Mouse (Mus musculus) cerebellum, adult 9-11 months (tissue): ENCODE measurements around the gene Shisa5.
A peak's percentile ranks its signal among the peaks of the same experiment; 100 is the strongest.

ENCODE experiments used
- DNase-seq: peaks from one replicate; pipeline ENCODE4 v3.0.0; 2022

Shisa5 gene

DNA sequence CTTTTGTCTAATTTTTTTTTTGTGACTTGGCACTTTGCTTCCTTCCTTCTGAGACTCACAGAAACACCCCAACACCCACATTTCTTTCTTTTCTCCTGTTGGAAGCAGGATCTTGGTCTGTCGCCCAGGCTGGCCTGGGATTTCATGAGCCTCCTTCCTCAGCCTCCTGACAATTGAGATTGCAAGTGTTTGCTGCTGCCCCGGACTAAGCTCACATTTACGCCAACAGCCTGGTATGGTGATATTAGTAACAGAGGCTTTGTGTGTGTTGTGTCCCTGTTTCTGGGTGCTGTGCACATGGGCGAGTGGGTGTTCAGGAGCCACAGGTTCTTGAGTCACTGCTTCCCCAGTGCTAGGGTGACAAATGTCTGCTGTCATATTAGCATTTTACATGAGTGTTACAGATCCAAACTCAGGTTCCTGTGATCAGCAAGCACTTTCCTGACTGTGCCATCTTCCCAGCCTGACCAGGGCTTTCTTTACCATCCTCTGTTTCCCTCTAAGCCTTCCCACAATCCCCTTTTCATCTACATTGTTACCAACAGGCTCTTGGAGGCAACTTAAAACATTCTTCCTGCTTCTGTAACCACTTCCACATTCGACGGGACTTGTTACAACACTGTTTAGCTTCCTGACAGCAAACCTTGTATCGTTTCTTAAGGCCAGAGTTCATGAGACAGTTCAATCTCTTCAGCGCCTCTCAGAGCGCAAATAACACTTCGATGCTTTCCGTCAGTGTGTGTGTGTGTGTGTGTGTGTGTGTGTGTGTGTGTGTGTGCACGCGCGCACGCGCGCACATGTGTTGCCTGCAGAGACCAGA, 15.3 kb upstream of the Shisa5 start:
- no peak for DNase-seq

DNA sequence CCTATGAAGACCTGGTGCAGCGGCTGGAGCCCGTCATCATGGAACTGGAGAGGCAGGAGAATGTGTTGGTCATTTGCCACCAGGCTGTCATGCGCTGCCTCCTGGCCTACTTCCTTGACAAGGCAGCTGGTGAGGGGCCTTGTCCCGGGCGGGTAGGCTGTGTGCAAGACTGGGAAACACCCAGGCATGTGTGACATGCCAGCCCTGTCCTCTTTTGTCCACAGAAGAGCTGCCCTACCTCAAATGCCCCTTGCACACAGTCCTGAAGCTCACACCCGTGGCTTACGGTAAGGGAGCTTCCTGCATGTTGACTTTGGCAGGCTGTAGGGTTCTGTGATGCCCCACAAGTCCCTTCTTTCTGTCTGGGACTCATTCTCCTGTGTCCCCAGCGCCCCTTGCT, 10.8 kb upstream of the Shisa5 start:
- DNase-seq = no peak

DNA sequence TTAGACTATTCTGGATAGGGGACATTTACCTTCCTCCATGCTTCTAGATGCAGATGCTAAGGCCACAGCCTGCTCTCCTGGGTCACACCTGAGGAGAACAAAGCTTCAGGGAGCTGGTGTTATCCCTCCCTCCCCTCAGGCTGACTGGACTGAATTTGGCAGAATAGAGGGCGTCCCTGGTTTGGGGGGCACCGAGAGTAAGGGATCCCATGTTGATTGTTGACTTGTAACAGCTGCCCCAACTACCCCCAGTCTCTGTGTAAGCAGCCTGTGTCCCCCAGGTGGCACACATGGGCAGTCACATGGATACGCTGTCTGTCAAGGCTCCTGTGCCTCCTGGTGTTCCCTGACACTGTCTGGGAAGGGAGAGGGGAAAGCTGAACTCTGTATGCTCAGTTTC, 9.9 kb upstream of the Shisa5 start:
- DNase-seq = no peak

DNA sequence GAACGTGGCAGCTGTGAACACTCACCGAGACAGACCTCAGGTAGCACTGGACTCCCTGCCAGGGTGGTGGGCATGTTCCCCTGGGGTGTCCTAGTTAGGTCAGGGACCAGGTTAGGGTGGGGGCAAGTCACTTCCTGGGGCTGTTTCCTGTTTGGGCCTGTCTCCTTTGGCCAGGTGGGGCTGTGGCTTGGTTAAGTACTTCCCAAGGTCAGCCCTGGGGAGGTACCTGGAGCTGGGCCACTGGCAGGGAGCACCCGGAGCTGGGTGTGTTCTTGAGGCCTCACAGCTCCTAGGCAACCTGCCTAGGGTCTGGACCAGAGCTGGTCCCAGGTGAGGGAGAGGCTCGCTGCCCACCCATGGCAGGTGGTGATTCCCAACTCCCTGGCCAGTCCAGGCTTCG, 9.4 kb upstream of the Shisa5 start:
- DNase-seq = no peak

DNA sequence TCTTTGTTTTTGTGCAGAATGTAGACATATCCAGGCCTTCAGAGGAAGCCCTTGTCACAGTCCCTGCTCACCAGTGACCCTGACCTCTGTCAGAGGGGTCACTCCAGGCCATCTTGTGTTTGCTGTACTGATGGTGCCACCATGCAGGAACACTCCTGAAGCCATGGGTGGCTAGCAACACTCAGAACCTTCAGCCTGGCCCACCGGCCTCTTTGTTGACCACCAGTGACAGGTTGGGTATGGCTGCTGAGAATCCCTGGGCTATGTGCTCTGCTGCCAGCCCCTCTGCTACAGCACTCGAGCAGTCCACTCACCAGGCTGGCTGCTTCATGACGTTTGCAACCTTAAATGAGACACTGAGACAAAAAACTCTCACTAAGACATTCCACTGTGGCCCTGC, 8.1 kb upstream of the Shisa5 start:
- no peak for DNase-seq

DNA sequence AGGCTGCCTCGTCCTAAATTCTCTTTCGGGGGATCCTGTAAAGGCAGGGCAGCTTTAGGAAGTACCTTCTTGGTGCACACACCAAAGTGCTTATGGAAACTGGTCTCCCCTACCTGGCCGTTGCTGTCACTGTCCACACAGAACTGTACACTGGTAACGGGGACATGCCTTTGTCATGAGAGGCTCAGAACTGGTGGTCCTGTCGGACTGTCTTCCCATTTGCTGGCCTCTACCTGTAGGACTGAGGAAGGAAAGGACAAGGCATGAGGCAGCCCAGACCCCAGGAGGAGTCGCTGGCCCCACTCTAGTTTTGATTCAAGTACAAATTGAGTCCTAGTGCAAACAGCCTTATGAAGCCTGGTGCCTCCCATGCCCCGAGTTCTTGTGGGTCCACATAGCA, 7.4 kb upstream of the Shisa5 start:
- no peak for DNase-seq

DNA sequence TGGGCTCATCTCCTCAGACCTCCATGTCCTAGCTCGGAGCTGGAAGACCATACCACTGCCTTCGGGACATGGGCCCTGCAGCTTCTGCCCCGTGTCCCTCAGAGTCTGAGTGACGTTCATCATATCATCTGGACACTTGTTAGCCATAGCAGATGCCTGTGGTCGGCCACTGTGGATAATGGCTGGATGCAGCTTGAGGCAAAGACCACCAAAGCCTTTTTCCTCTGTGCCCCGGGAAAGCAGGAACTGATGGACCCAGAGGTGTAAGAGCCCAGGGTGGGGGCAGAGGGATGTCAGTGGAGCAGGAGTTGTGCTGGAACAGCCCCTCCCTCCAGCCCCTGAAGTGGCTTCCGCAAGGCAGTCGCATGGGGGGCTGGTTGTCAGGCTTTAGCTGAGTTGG, 6.7 kb upstream of the Shisa5 start:
- no peak for DNase-seq

DNA sequence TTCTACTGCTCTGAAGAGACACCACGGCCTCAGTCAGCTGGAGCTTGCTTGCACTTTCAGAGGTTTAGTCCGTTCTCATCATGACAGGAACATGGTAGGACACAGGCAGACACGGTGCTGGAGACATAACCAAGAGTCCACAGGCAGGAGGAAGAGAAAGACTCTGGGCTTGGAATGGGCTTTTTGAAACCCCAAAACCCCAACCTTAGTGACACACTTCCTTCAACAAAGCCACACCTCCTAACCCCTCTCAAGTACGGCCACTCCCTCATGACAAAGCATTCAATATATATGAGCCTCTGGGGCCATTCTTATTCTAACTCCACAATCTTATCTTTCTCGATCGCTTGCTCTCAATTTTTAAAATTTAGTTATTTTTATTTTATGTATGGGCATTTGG, 5.9 kb upstream of the Shisa5 start:
- no peak for DNase-seq

DNA sequence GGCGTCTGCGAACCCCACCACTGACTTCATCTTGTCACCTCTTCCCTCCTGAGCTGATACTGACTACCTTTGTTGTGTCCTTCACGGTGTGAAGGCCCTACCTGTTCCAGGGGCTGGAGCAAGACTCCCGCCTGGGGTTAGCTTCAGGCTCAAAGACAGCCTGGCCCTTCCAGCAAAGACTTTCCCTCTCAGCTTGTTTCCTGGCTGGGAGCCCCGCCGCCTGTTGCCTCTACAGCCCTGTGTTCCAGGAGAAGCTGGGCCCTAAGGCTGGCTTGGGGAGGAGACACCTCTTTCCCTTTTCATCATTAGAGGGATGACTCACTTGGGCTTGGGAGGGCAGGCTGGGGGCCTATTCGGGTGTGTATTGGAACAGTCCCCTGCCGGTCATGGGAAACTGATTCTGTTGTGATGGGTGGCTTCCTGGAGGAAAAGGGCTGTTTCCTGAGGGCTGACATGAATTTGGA, 568 bp downstream of the Shisa5 start:
- peak; percentile 75 for DNase-seq

DNA sequence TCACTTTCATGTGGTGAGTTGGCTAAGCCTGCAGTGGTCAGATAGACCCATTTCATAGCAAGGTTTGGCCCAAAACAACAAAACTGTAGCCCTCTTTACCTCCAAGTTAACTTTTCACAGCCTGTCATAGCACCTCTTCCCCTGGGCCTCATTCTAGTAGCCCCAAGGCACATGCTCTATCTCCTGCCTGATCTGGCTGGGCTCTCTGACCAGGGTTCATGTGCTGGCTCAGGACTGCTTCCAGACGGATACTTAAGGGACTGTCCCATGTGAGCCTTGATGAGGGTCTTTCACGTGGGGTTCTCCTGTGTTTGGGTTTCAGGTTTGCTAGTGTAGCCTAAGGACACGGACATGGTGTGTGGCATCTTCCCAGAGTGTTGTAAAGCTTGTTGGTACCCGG, 1.3 kb downstream of the Shisa5 start:
- DNase-seq = peak; percentile 7

DNA sequence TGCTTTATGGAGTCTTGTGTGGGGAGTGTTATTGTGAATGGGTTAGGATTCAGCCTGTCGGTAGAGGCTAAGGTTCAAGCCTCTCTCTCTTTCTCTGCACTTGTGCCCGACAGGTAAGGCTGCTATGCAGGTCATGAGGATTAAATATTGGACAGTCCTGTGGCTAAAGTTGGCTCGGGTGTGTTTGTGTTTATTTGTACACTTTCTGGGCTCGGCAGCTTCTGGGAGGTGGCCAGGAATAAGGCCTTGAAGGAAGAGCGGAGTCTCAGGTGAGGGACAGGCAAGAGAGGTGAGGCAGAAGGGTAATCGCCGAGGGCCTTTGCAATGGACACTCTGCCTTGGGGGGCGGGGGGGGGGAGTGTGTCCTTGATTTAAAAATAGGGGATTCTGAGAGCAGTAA, 1.9 kb downstream of the Shisa5 start:
- peak; percentile 45 for DNase-seq

DNA sequence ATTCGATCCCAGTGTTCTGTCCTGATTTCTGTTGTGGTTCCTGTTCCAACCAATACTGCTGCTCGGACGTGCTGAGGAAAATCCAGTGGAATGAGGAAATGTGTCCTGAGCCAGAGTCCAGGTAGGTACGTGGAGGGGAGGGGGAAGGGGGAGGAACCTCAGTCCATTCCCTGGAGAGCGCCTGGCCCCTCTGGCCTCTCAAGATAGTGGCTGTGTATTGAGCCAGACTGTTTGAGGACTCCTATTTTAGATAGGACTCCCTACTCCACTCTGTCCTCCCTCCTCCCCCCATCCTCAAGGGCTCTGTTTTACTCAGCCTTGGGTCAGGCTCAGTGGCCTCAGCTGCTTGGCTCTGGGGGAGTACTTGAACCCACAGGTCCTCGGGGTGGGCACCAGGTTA, 2.5 kb downstream of the Shisa5 start:
- peak; percentile 21 for DNase-seq

DNA sequence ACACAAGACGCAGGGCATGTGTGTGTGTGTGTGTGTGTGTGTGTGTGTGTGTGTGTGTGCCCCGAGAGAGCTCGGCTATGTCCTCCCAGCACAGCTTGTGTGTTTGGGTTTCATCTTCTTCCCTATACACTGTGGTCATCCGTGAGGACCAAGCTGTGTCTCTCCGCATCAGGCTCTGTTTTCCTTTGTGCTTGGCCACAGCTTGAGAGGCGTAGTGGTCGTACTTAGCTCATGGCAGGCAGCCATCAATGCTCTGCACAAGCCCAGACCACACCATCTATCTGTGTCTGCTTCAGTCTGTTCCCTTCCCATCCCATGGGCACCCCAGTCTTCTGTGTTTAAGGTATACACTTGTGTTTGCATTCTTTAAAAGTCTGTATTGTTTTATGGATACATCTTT, 3.0 kb downstream of the Shisa5 start:
- peak; percentile 17 for DNase-seq

DNA sequence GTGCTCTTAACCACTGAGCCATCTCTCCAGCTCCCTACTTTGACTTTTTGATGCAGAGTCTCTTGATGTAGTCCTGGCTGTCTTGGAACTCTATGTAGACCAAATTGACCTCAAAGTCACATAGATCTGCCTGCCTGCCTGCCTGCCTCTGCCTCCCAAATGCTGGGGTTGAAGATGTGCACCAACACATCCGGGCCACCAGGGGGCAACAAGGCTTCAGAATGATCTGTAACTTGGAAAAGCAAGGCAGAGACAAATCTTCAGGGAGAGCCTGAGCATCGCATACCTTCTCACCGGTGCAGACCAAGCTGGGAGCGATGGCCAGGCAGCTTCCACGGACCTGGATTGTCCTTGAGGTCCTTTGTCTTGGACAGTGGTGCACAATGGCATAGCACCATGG, 7.9 kb downstream of the Shisa5 start:
- DNase-seq = peak; percentile 54

DNA sequence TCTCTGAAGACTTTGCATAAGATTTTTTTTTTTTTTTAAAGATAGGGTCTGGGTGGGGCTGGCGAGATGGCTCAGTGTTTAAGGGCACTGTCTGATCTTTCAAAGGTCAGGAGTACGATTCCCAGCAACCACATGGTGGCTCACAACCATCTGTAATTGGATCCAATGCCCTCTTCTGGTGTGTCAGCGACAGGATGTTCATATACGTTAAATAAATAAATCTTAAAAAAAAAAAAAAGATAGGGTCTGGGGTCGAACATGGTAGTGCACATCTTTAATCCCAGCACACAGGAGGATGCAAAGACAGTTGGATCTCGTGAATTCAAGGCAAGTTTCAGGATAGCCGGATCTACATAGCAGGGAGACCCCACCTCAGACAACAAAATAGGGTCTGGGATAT, 11.0 kb downstream of the Shisa5 start:
- no peak for DNase-seq

DNA sequence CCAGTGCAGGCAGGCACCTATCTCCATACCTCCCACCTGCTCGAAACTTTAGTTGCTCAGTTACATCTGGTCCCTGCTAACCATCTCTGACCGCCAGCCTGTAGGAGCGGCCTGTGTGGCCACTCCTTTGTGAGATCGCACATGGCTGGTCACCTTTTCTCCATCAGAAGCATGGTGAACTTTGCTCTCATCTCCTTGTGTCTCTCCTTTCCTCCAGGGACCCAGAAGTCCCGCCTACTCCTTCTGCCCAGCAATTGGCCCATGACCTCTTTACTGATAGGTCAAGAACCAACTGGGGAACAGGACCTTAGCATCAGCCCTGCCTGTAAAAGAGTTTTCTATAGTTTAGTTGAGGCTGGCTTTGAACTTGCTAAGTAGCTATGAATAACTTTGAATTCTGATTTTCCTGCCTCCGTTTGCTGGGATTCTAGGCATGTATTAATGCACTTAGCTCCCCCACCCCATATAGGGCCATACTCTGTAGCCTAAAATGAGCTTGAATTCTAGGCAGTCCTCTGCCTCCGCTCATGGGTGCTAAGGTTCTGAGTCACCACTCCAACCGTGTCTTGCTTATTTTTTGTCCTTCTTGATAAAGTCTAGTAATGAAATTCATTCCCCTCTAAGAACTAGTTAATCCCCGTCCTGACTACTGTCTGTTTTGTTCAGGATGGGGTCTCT, 11.8 kb downstream of the Shisa5 start:
- DNase-seq = no peak

DNA sequence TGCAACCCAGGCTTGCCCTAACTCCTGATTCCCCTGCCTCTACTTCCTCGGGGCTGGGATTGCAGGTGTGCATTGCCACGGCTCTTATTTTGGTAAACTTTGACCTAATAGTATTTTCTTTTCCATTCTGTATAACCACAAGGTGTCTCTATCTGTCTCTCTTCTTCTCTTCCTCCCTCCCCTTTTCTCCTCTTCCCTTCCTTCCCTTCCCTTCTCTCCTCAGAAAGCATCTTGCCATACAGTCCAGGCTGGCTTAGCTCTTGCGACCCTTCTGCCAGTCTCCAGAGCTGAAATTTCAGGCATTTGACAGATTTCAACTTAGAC, 12.3 kb downstream of the Shisa5 start:
- DNase-seq = no peak

DNA sequence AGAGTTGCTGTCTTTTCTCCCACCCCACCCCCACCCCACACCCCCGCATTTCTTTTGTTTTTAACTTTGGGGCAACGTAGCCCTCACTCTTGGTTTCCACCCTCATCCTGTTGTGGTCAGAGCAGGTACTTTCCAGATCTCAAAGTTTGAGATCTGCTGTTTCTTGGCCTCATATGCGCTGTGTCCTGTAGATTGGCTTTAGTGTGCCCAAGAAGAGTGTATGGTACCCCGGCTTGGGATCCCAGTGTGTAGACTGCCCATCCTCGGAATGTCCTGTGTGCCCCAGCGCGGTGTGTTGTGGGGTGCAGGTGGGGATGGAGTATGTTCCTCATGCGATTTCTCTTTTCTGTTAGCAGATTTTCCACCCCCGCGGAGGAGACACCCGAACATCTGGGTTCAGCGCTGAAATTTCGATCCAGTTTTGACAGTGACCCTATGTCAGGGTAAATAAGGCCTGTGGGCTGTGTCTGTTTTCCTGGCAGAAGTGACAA, 12.7 kb downstream of the Shisa5 start:
- DNase-seq = peak; percentile 5

DNA sequence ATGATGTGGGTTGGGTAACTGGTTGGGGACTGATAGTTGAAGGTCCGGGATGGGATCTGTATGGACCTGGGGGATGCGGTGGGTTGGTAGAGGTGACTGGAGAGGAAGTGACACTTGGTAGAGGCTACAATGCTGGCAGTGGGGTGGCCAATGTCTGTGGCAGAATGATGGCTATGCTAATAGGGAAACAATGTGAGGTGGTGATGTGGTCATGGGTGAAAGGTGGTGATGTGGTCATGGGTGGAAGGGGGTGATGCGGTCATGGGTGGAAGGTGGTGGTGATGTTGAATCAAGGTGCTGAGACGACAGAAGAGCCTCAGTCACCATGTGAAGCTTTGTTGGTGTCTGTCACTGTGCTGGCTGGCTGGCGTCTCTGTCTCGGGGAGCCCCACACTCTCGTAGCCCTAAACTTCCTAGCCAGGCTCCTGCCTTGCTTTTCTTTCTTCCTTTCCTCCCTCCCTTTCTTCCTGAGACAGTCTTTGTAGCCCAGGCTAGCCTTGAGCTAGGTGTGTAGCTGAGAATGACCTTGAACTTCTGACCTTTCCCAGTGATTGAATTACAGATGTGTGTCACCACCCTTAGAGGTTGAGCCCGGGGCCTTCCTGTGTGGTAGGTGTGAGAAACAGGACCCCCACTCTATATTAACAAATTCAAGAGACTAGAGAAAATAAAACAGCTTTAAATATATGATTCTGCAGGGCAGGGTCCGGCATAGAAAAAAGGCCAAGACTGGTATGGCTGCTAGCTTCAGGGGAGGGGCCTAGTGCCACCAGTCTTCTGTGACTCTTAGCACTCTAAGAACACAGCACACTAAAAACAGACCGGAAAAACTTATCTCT, 13.5 kb downstream of the Shisa5 start:
- peak; percentile 9 for DNase-seq

DNA sequence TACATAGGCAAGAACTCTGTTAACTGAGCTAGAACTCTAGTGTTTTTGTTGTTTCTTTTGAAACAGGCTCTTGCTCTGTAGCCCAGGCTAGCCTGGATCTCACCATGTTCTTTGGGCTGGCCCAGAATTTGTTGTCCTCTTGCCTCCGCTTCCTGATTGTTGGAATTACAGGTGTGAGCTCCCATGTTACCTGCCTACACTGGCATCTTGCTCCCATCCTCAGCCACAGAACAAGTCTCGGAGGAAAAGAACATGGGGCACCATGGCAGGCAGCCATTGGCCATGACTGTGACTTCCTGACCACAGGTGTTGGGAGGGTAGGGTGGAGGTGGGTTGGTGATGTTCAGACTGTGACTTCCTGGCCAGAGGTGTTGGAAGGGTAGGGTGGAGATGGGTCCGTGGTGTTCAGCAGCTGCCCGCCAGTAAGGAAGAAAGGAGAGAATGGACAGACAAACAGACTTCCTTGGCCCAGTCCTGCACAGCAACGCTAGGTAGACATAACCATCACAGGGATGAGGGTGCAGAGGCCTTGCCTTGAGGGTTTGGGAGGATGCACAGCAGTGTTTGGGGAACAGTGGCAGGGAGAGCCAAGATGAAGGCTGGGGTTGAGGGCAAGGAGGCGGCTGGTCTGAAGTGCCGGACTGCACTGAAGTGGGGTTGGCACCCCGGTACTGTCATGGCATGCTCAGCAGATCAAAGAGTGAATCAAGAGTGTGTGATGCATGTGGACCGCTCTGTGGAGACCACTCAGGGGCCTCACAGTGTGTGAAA, 14.3 kb downstream of the Shisa5 start:
- DNase-seq = peak; percentile 14

DNA sequence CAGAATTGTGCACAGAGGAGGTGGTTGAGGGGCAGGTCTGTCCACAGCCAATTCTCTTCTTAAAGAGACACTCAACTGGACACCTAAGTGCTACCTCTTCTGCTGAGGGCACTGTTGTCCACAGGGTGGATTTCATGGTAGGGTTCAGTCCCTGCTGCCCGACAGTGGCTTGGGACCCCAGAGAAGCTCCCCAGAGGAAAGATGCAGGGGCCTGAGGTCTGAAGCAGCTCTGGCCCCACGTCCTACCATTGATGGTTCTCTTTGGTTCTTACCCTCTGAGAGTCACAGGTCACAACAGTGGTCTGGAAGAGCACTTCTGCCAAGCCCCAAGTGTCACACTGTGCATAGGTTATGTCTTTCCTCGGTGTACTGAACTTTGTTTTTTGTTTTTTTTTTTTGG, 15.0 kb downstream of the Shisa5 start:
- peak; percentile 18 for DNase-seq

DNA sequence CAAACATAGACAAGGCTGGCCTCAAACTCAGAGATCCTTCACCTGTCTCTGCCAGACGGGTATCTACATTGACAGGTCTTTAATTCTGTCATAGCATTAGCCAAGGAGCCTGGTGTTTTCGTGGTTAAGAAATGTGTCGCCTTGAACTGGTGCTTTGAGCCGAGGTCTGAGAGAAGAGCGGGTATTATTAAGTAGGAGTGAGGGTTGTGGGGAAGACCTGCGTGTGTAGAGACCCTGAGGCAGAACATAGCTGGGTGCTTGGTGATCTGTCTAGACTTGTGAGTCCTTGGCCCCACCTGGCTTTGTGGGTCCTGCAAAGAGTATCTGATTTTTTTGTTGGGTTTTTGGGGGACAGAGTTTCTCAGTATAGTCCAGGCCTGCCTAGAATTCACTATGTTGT, 15.5 kb downstream of the Shisa5 start:
- peak; percentile 14 for DNase-seq

DNA sequence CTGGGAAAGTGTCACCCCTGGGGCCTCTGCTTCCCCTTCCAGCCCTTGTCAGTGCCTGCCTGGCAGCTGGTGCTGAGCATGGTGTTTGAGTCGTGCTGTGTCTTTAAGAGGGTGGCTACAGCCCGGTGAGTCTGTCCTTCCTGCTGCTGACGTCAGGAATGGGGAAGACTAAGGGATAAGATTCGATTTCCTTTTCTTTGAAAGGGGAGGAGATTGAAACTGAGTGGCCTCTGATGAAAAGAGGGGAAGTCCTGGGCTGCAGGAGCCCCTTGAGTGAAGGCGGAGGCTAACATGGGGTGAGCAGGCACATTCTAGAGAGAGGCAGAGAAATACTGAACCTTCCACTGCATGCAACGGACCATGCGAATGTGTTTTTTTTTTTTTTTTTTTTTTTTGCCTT, 16.3 kb downstream of the Shisa5 start:
- peak; percentile 76 for DNase-seq
